Mouse (Mus musculus) right cerebral cortex, adult 2 months (tissue): ENCODE data around the gene Prelid1.
A peak's percentile ranks its signal among the peaks of the same experiment; 100 is the strongest.

Experiments used
- DNase-seq, 2 experiments: peaks; one replicate each; pipeline ENCODE4 v3.0.0; 2021 to 2022; ENCODE audit warnings: low spot score in 2 of 2

Prelid1 gene

GRCm38 (mm10) chr13:55319931-55320533, at the start of gene Prelid1:
Gene Prelid1 (plus strand): TSS chr13:55320500.
- DNase-seq = no peak

GRCm38 (mm10) chr13:55277203-55277602, 43.1 kb upstream of the Prelid1 start:
- DNase-seq = no peak

GRCm38 (mm10) chr13:55277646-55278045, 42.7 kb upstream of the Prelid1 start:
- no peak for DNase-seq

- no peak for DNase-seq
Observed at GRCm38 (mm10) chr13:55288854-55289253, 31.4 kb upstream of the Prelid1 start.

- DNase-seq = no peak
Observed at GRCm38 (mm10) chr13:55296760-55297159, 23.5 kb upstream of the Prelid1 start.

GRCm38 (mm10) chr13:55300913-55301312, 19.4 kb upstream of the Prelid1 start:
- no peak for DNase-seq

- peak; percentile 57 to 68 for DNase-seq
Observed at GRCm38 (mm10) chr13:55312028-55312630, 8.2 kb upstream of the Prelid1 start.

GRCm38 (mm10) chr13:55313051-55313450, 7.2 kb upstream of the Prelid1 start:
- no peak for DNase-seq

- DNase-seq = no peak
Observed at GRCm38 (mm10) chr13:55314891-55315412, 5.3 kb upstream of the Prelid1 start.

GRCm38 (mm10) chr13:55318351-55318750, 1.9 kb upstream of the Prelid1 start:
- no peak for DNase-seq

- peak; percentile 84 to 90 for DNase-seq
Observed at GRCm38 (mm10) chr13:55321434-55322129, 1.3 kb downstream of the Prelid1 start, which contains the start of gene Rab24. Gene Rab24 (minus strand): TSS chr13:55321946.

- peak; percentile 52 to 63 for DNase-seq
Observed at GRCm38 (mm10) chr13:55322130-55322825, 2.0 kb downstream of the Prelid1 start.

- DNase-seq = peak in 1 of 2 experiments; percentile 41
Observed at GRCm38 (mm10) chr13:55325596-55325995, 5.3 kb downstream of the Prelid1 start.

- no peak for DNase-seq
Observed at GRCm38 (mm10) chr13:55327169-55327568, 6.9 kb downstream of the Prelid1 start.

GRCm38 (mm10) chr13:55327633-55328032, 7.3 kb downstream of the Prelid1 start:
- peak; percentile 97 to 98 for DNase-seq

- no peak for DNase-seq
Observed at GRCm38 (mm10) chr13:55328171-55328570, 7.9 kb downstream of the Prelid1 start.

GRCm38 (mm10) chr13:55328641-55329040, 8.3 kb downstream of the Prelid1 start:
- DNase-seq = no peak

- DNase-seq = peak in 1 of 2 experiments; percentile 36
Observed at GRCm38 (mm10) chr13:55329109-55329682, 8.9 kb downstream of the Prelid1 start.

- DNase-seq = peak; percentile 78 to 80
Observed at GRCm38 (mm10) chr13:55329683-55330566, 9.6 kb downstream of the Prelid1 start, which contains the start of gene Mxd3. Gene Mxd3 (minus strand): TSS chr13:55329823.
